Mouse (Mus musculus): Measurements from ENCODE around the gene Ccdc175. TPM values are rescaled to one million over a fixed set of nuclear protein-coding genes. Genes with fewer than 3 reads are reported as not detected.

Gene Ccdc175
- polyA plus RNA-seq, 1 experiment from 2014 or later: 0.09 TPM

GRCm38 (mm10) chr12:72178322-72178721 lies 6.5 kb downstream of the Ccdc175 start:
- 83% methylated on average over 3 of the region's 3 CpGs for WGBS
- Histone ChIP-seq H3K27ac (no peak overlapping the region), H3K4me1 (replicated peaks; ENCODE audit: insufficient read depth, low read length) (no peaks in the 10 kb centered on the region), H3K9me3 (replicated peaks; ENCODE audit: low read length) (no peaks in the 10 kb centered on the region), H3K4me2 (ENCODE audit: low read length) (no peak overlapping the region), H3K4me3 (replicated peaks; ENCODE audit: low read depth, low read length) (no peak overlapping the region), H3K27me3 (ENCODE audit: insufficient read depth, low read length) (no peaks in the 10 kb centered on the region), H3K36me3 (ENCODE audit: insufficient read depth, low read length) (no peaks in the 10 kb centered on the region), H3K9ac (ENCODE audit: low read depth, low read length) (no peak overlapping the region)
- TF ChIP-seq CTCF (IDR thresholded peaks at IDR 0.05; ENCODE audit: low read depth): no peak
- ATAC-seq (replicated peaks; ENCODE audit: low FRiP score, low read depth): no peak
- DNase-seq (ENCODE audit: low spot score): no peak

DNA sequence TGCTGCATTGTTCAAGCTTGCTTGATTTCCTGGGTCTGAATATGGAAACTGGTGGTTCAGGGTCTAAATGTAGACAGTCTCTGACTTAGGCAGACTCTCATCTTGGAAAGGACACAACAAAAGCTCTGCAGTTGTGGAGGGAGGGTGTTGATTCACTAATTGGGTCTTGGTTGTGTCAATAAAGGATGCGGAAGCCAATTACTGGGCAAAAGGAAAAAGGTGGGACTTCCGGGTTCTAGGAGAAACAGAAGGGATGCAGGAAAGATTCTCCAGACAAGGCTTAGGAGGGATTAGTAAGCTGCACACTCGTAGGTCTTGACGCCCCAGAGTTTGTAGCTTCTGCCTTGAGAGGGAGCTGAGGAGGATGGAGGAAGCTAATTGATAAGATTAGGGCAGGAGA lies 26.4 kb downstream of the Ccdc175 start:
- WGBS: 83% methylated on average over 4 of the region's 4 CpGs
- Histone ChIP-seq H3K36me3 (ENCODE audit: insufficient read depth, low read length) (no peaks in the 10 kb centered on the region), H3K4me3 (replicated peaks; ENCODE audit: low read depth, low read length) (no peak overlapping the region), H3K9ac (ENCODE audit: low read depth, low read length) (no peak overlapping the region), H3K27ac (no peak overlapping the region), H3K27me3 (ENCODE audit: insufficient read depth, low read length) (no peaks in the 10 kb centered on the region), H3K4me1 (replicated peaks; ENCODE audit: insufficient read depth, low read length) (no peaks in the 10 kb centered on the region), H3K9me3 (replicated peaks; ENCODE audit: low read length) (no peaks in the 10 kb centered on the region), H3K4me2 (ENCODE audit: low read length) (no peak overlapping the region)
- ATAC-seq (replicated peaks; ENCODE audit: low FRiP score, low read depth) (no peak), DNase-seq (ENCODE audit: low spot score) (no peak)
- no peak for TF ChIP-seq CTCF (IDR thresholded peaks at IDR 0.05; ENCODE audit: low read depth)

GRCm38 (mm10) chr12:72150786-72151185 lies 34.0 kb downstream of the Ccdc175 start:
- H3K4me1 ChIP-seq (replicated peaks; ENCODE audit: insufficient read depth, low read length): no peaks in the 10 kb centered on the region
- H3K36me3 ChIP-seq (ENCODE audit: insufficient read depth, low read length): no peaks in the 10 kb centered on the region
- no peak overlapping the region for H3K4me2 ChIP-seq (ENCODE audit: low read length)
- no peak overlapping the region for H3K27ac ChIP-seq
- no peak for TF ChIP-seq CTCF (IDR thresholded peaks at IDR 0.05; ENCODE audit: low read depth)
- H3K9me3 ChIP-seq (replicated peaks; ENCODE audit: low read length): no peaks in the 10 kb centered on the region
- H3K9ac ChIP-seq (ENCODE audit: low read depth, low read length): no peak overlapping the region
- ATAC-seq (replicated peaks; ENCODE audit: low FRiP score, low read depth) (no peak), DNase-seq (ENCODE audit: low spot score) (no peak)
- no peak overlapping the region for H3K4me3 ChIP-seq (replicated peaks; ENCODE audit: low read depth, low read length)
- 87% methylated on average over 4 of the region's 4 CpGs for WGBS
- no peaks in the 10 kb centered on the region for H3K27me3 ChIP-seq (ENCODE audit: insufficient read depth, low read length)

- TF ChIP-seq CTCF (IDR thresholded peaks at IDR 0.05; ENCODE audit: low read depth): no peak
- H3K27ac ChIP-seq: no peak overlapping the region
- no peak overlapping the region for H3K9ac ChIP-seq (ENCODE audit: low read depth, low read length)
- H3K4me1 ChIP-seq (replicated peaks; ENCODE audit: insufficient read depth, low read length): no peaks in the 10 kb centered on the region
- ATAC-seq (replicated peaks; ENCODE audit: low FRiP score, low read depth): no peak
- H3K27me3 ChIP-seq (ENCODE audit: insufficient read depth, low read length): no peaks in the 10 kb centered on the region
- no peaks in the 10 kb centered on the region for H3K9me3 ChIP-seq (replicated peaks; ENCODE audit: low read length)
- DNase-seq (ENCODE audit: low spot score): no peak
- WGBS: 85% methylated on average over 10 of the region's 10 CpGs
- no peaks in the 10 kb centered on the region for H3K36me3 ChIP-seq (ENCODE audit: insufficient read depth, low read length)
- no peak overlapping the region for H3K4me3 ChIP-seq (replicated peaks; ENCODE audit: low read depth, low read length)
- no peak overlapping the region for H3K4me2 ChIP-seq (ENCODE audit: low read length)
Measured at GRCm38 (mm10) chr12:72129203-72129602, 55.6 kb downstream of the Ccdc175 start.

DNA sequence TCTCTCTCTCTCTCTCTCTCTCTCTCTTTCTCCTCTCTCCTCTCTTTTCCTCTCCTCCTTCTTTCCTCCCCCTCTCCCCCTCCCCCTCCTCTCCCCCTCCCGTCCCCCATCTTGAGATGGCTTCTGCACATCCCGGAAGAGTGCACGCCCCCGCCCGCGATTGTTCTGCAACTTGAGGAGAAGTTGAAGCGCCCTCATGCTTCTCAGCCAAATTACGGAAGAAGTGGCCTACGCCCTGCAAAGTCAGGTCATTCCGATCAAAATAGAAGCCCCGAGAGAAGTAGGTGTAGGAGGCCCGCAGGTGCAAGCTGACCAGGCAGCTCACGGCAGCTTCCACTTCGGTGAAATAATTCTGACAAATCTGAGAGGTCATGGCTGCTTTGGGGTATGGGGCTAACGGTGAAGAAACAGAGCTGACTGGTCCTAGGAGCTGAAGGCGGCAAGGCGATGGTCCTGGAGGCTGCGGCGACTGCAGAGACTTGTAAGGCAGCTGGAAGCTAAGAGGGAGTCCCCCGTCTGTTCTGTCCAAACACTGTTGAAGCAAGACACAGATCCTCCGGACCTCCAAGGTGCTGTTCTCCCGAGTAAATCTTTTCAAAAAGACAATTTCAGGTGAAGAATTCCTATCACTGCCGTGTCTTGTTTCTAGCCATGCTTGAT lies 69.0 kb downstream of the Ccdc175 start:
- Histone ChIP-seq H3K36me3 (ENCODE audit: insufficient read depth, low read length) (no peaks in the 10 kb centered on the region), H3K4me1 (replicated peaks; ENCODE audit: insufficient read depth, low read length) (no peaks in the 10 kb centered on the region), H3K27me3 (ENCODE audit: insufficient read depth, low read length) (no peaks in the 10 kb centered on the region), H3K27ac (no peak overlapping the region), H3K4me2 (ENCODE audit: low read length) (no peak overlapping the region), H3K9me3 (replicated peaks; ENCODE audit: low read length) (no peaks in the 10 kb centered on the region), H3K9ac (ENCODE audit: low read depth, low read length) (no peak overlapping the region), H3K4me3 (replicated peaks; ENCODE audit: low read depth, low read length) (no peak overlapping the region)
- ATAC-seq (replicated peaks; ENCODE audit: low FRiP score, low read depth) (no peak), DNase-seq (ENCODE audit: low spot score) (no peak)
- 72% methylated on average over 22 of the region's 23 CpGs for WGBS
- no peak for TF ChIP-seq CTCF (IDR thresholded peaks at IDR 0.05; ENCODE audit: low read depth)

- Histone ChIP-seq H3K36me3 (ENCODE audit: insufficient read depth, low read length) (no peaks in the 10 kb centered on the region), H3K9ac (ENCODE audit: low read depth, low read length) (no peak overlapping the region), H3K4me1 (replicated peaks; ENCODE audit: insufficient read depth, low read length) (no peaks in the 10 kb centered on the region), H3K4me3 (replicated peaks; ENCODE audit: low read depth, low read length) (no peak overlapping the region), H3K27me3 (ENCODE audit: insufficient read depth, low read length) (no peaks in the 10 kb centered on the region), H3K9me3 (replicated peaks; ENCODE audit: low read length) (no peaks in the 10 kb centered on the region), H3K4me2 (ENCODE audit: low read length) (no peak overlapping the region), H3K27ac (no peak overlapping the region)
- DNase-seq (ENCODE audit: low spot score) (no peak), ATAC-seq (replicated peaks; ENCODE audit: low FRiP score, low read depth) (no peak)
- TF ChIP-seq CTCF (IDR thresholded peaks at IDR 0.05; ENCODE audit: low read depth): no peak
- 72% methylated on average over 6 of the region's 6 CpGs for WGBS
Measured at GRCm38 (mm10) chr12:72115126-72115525, 69.7 kb downstream of the Ccdc175 start.

All from kidney, postnatal 0 days (tissue).